Mouse (Mus musculus): ENCODE data around the gene Sdhaf3. TPM values are rescaled to one million over a fixed set of nuclear protein-coding genes. Genes with fewer than 3 reads are reported as not detected.
A peak's percentile ranks its signal among the peaks of the same experiment; 100 is the strongest.

Gene Sdhaf3
- polyA plus RNA-seq, 1 experiment from 2014 or later, result 7.4 TPM

GRCm38 (mm10) chr6:7069463-7069862, 113.7 kb downstream of the Sdhaf3 start:
- 0 out of 2 replicates have a peak, but pooled peaks have one; percentile 56 for ATAC-seq (ENCODE audit: low FRiP score)

GRCm38 (mm10) chr6:7082054-7082453, 126.2 kb downstream of the Sdhaf3 start:
- H3K9ac ChIP-seq (replicated peaks), result no peak overlapping the region
- H3K36me3 ChIP-seq, result no peaks in the 10 kb centered on the region
- WGBS, result 45% methylated on average over 3 of the region's 3 CpGs
- H3K27me3 ChIP-seq (replicated peaks), result no peaks in the 10 kb centered on the region
- H3K27ac ChIP-seq (replicated peaks), result no peak overlapping the region
- no peaks in the 10 kb centered on the region for H3K9me3 ChIP-seq (replicated peaks)
- H3K4me3 ChIP-seq (replicated peaks), result no peak overlapping the region
- H3K4me2 ChIP-seq, result no peak overlapping the region
- ATAC-seq (ENCODE audit: low FRiP score), result peak; percentile 65; the same call in 1 of the 2 replicates
- no peaks in the 10 kb centered on the region for H3K4me1 ChIP-seq

More at GRCm38 (mm10) chr6:7069463-7069862, 113.7 kb downstream of the Sdhaf3 start:
- Histone ChIP-seq H3K4me3 (replicated peaks) (no peak overlapping the region), H3K36me3 (no peaks in the 10 kb centered on the region), H3K9me3 (replicated peaks) (no peaks in the 10 kb centered on the region), H3K4me1 (no peaks in the 10 kb centered on the region), H3K4me2 (no peak overlapping the region), H3K27ac (replicated peaks) (no peak overlapping the region), H3K27me3 (replicated peaks) (no peaks in the 10 kb centered on the region), H3K9ac (replicated peaks) (no peak overlapping the region)
- 16% methylated on average over 2 of the region's 2 CpGs for WGBS

- H3K27me3 ChIP-seq (replicated peaks), result no peaks in the 10 kb centered on the region
- 55% methylated on average over 5 of the region's 5 CpGs for WGBS
- no peaks in the 10 kb centered on the region for H3K4me1 ChIP-seq
- H3K4me2 ChIP-seq, result no peak overlapping the region
- peak; percentile 70; the same call in 1 of the 2 replicates for ATAC-seq (ENCODE audit: low FRiP score)
- H3K9me3 ChIP-seq (replicated peaks), result no peaks in the 10 kb centered on the region
- no peak overlapping the region for H3K4me3 ChIP-seq (replicated peaks)
- no peak overlapping the region for H3K27ac ChIP-seq (replicated peaks)
- no peak overlapping the region for H3K9ac ChIP-seq (replicated peaks)
- H3K36me3 ChIP-seq, result no peaks in the 10 kb centered on the region
Measured at GRCm38 (mm10) chr6:7082467-7083259, 126.9 kb downstream of the Sdhaf3 start.

GRCm38 (mm10) chr6:7083661-7084060, 127.9 kb downstream of the Sdhaf3 start:
- H3K9ac ChIP-seq (replicated peaks), result no peak overlapping the region
- 91% methylated on average over 4 of the region's 4 CpGs for WGBS
- H3K9me3 ChIP-seq (replicated peaks), result no peaks in the 10 kb centered on the region
- H3K4me1 ChIP-seq, result no peaks in the 10 kb centered on the region
- H3K36me3 ChIP-seq, result no peaks in the 10 kb centered on the region
- no peak overlapping the region for H3K4me3 ChIP-seq (replicated peaks)
- ATAC-seq (ENCODE audit: low FRiP score), result no peak
- H3K27ac ChIP-seq (replicated peaks), result no peak overlapping the region
- H3K4me2 ChIP-seq, result no peak overlapping the region
- no peaks in the 10 kb centered on the region for H3K27me3 ChIP-seq (replicated peaks)

GRCm38 (mm10) chr6:7084370-7084769, 128.6 kb downstream of the Sdhaf3 start:
- Histone ChIP-seq H3K9me3 (replicated peaks) (no peaks in the 10 kb centered on the region), H3K27ac (replicated peaks) (no peak overlapping the region), H3K4me2 (no peak overlapping the region), H3K9ac (replicated peaks) (no peak overlapping the region), H3K4me3 (replicated peaks) (no peak overlapping the region), H3K27me3 (replicated peaks) (no peaks in the 10 kb centered on the region), H3K36me3 (no peaks in the 10 kb centered on the region), H3K4me1 (no peaks in the 10 kb centered on the region)
- peak; percentile 34; the same call in 1 of the 2 replicates for ATAC-seq (ENCODE audit: low FRiP score)
- 48% methylated on average over 2 of the region's 2 CpGs for WGBS

GRCm38 (mm10) chr6:7085506-7085905, 129.7 kb downstream of the Sdhaf3 start:
- Histone ChIP-seq H3K9ac (replicated peaks) (no peak overlapping the region), H3K4me3 (replicated peaks) (no peak overlapping the region), H3K27ac (replicated peaks) (no peak overlapping the region), H3K27me3 (replicated peaks) (no peaks in the 10 kb centered on the region), H3K9me3 (replicated peaks) (no peaks in the 10 kb centered on the region), H3K36me3 (no peaks in the 10 kb centered on the region), H3K4me1 (no peaks in the 10 kb centered on the region), H3K4me2 (no peak overlapping the region)
- no peak for ATAC-seq (ENCODE audit: low FRiP score)
- WGBS, result 76% methylated on average over 2 of the region's 2 CpGs

GRCm38 (mm10) chr6:7092094-7092493, 136.3 kb downstream of the Sdhaf3 start:
- 96% methylated on average over 1 of the region's 1 CpGs for WGBS
- no peaks in the 10 kb centered on the region for H3K36me3 ChIP-seq
- no peak for ATAC-seq (ENCODE audit: low FRiP score)

More at GRCm38 (mm10) chr6:7092094-7092493, 136.3 kb downstream of the Sdhaf3 start:
- Histone ChIP-seq H3K27me3 (replicated peaks) (no peaks in the 10 kb centered on the region), H3K27ac (replicated peaks) (no peak overlapping the region), H3K4me3 (replicated peaks) (no peak overlapping the region), H3K9me3 (replicated peaks) (no peaks in the 10 kb centered on the region), H3K4me2 (no peak overlapping the region), H3K4me1 (no peaks in the 10 kb centered on the region), H3K9ac (replicated peaks) (no peak overlapping the region)

Other genes with a start within 250 kb of the Sdhaf3 start
- 0.41 TPM in 1 of 2 replicates, not detected in the other for gene Dlx6, start 92.7 kb upstream of the Sdhaf3 start, polyA plus RNA-seq (2015; fragmentation: Nextera tagmentation; extraction: Ambion mirVana)
- gene Dlx5, start 73.9 kb upstream of the Sdhaf3 start, polyA plus RNA-seq (2015; fragmentation: Nextera tagmentation; extraction: Ambion mirVana), result 0.41 and 0.83 TPM in 2 replicates

Data from neural tube, embryonic 15.5 days (tissue).